Mouse (Mus musculus): Measurements from ENCODE around the gene H2-Eb2.

- TF ChIP-seq MAFK (IDR thresholded peaks at IDR 0.05; ENCODE audit: insufficient read depth, low read depth, low read length), result no peak
- TF ChIP-seq ZC3H11A (IDR thresholded peaks at IDR 0.05; ENCODE audit: borderline replicate concordance, low read depth, low read length), result no peak
- no peak for TF ChIP-seq CHD2 (IDR thresholded peaks at IDR 0.05; ENCODE audit: low read depth, low read length)
- TF ChIP-seq ZNF384 (IDR thresholded peaks at IDR 0.05; ENCODE audit: low read depth, low read length), result no peak
Observed at GRCm38 (mm10) chr17:34386656-34387055, 61.2 kb downstream of the H2-Eb2 start.
